Mouse (Mus musculus) neural tube, embryonic 13.5 days (tissue): ENCODE results near the gene Pir. TPM values are rescaled to one million over a fixed set of nuclear protein-coding genes. Genes with fewer than 3 reads are reported as not detected.
A peak's percentile ranks its signal among the peaks of the same experiment; 100 is the strongest.

Experiments
- ATAC-seq: fragments of 200-750 bp; cut with Nextera tagmentation; 2 replicates; pipeline ENCODE4 v1.8.0; 2017; ENCODE audit warnings: low read depth, mild to moderate bottlenecking, moderate TSS enrichment, moderate library complexity
- H3K27ac ChIP-seq: fragments of 300-500 bp; sonication (generic); replicated peaks from 2 replicates; pipeline ENCODE4 v1.5.1; 2015; ENCODE audit warnings: moderate library complexity, mild to moderate bottlenecking, inconsistent platforms
- H3K27me3 ChIP-seq: fragments of 300-500 bp; sonication (generic); 2 replicates; pipeline ENCODE4 v1.6.1; 2015; ENCODE audit warnings: mild to moderate bottlenecking, inconsistent platforms
- H3K36me3 ChIP-seq: fragments of 300-500 bp; sonication (generic); 2 replicates; pipeline ENCODE4 v1.6.1; 2015; ENCODE audit warnings: mild to moderate bottlenecking, inconsistent platforms
- H3K4me1 ChIP-seq: fragments of 300-500 bp; sonication (generic); replicated peaks from 2 replicates; pipeline ENCODE4 v1.6.1; 2015; ENCODE audit warnings: inconsistent platforms
- H3K4me2 ChIP-seq: fragments of 300-500 bp; sonication (generic); 2 replicates; pipeline ENCODE4 v1.6.1; 2015; ENCODE audit warnings: inconsistent platforms, mild to moderate bottlenecking, moderate library complexity
- H3K4me3 ChIP-seq: fragments of 300-500 bp; sonication (generic); 2 replicates; pipeline ENCODE4 v1.5.1; 2015; ENCODE audit warnings: mild to moderate bottlenecking, inconsistent platforms
- H3K9ac ChIP-seq: fragments of 300-500 bp; sonication (generic); 2 replicates; pipeline ENCODE4 v1.6.1; 2015; ENCODE audit warnings: moderate library complexity, mild to moderate bottlenecking, inconsistent platforms
- H3K9me3 ChIP-seq: fragments of 300-500 bp; sonication (generic); 2 replicates; pipeline ENCODE4 v1.6.1; 2016; ENCODE audit warnings: inconsistent platforms
- WGBS: fragments of 180-500 bp; shearing (Covaris S2); methylation state at CpG from one replicate; pipeline ENCODE4 v1.1.7; 2015; 5-methylcytosine and 5-hydroxymethylcytosine counted together
- polyA plus RNA-seq: library from polyadenylated mRNA; unstranded; fragments of >200 nt; fragmentation: Nextera tagmentation; extraction: Ambion mirVana; gene quantifications from 2 replicates; pipeline ENCODE4 v1.2.1, GENCODE M21; 2015

Pir gene
- 3.2 and 3.7 TPM in 2 replicates for polyA plus RNA-seq

GRCm38 (mm10) chrX:164269285-164269761 lies at the start of gene Pir:
Gene Pir, plus strand, starts transcription at chrX:164269371.
- Histone ChIP-seq H3K4me1 (no peaks in the 10 kb centered on the region), H3K4me3 (peak within 1 kb of the TSS; percentile 38), H3K27ac (no peak within 1 kb of the TSS), H3K9ac (peak within 1 kb of the TSS; percentile 61), H3K27me3 (peaks cover 24% of the 10 kb centered on the region), H3K4me2 (peak within 1 kb of the TSS; percentile 58), H3K36me3 (no peaks in the 10 kb centered on the region), H3K9me3 (no peaks in the 10 kb centered on the region)
- WGBS, result 19% methylated on average over 20 of the region's 20 CpGs
- peak; percentile 72 for ATAC-seq

DNA sequence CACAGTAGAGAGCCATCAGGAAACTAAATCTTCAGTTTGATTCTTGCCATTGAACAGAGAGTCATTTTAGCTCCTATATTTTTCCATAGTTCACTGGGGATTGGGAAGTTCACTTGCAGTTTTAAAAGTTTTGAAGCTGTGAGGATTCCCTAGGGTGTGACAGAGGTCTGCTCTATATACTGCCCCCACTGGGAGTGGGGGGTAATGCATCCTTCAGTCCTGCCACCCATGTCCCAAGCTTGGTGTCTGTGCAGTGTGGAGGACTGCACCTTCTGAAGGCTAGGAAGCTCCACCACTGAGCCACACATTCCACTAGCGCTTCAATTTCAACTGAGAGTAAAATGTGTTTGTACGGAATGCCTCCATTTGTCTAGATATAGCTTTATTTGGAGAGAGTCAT lies 47.2 kb upstream of the Pir start:
- Histone ChIP-seq H3K27ac (no peak overlapping the region), H3K4me1 (no peaks in the 10 kb centered on the region), H3K36me3 (no peaks in the 10 kb centered on the region), H3K4me2 (no peak overlapping the region), H3K9ac (no peak overlapping the region), H3K27me3 (no peaks in the 10 kb centered on the region), H3K9me3 (no peaks in the 10 kb centered on the region), H3K4me3 (no peak overlapping the region)
- WGBS, result 67% methylated on average over 2 of the region's 2 CpGs
- ATAC-seq, result no peak

- no peak overlapping the region for H3K9ac ChIP-seq
- 66% methylated on average over 8 of the region's 8 CpGs for WGBS
- no peak overlapping the region for H3K4me3 ChIP-seq
- no peaks in the 10 kb centered on the region for H3K4me1 ChIP-seq
- H3K4me2 ChIP-seq, result no peak overlapping the region
- H3K36me3 ChIP-seq, result no peaks in the 10 kb centered on the region
- no peak for ATAC-seq
- H3K9me3 ChIP-seq, result no peaks in the 10 kb centered on the region
- no peaks in the 10 kb centered on the region; the same call in 1 of the 2 replicates for H3K27me3 ChIP-seq
- H3K27ac ChIP-seq, result no peak overlapping the region
Observed at GRCm38 (mm10) chrX:164233380-164233779, 35.8 kb upstream of the Pir start.

- Histone ChIP-seq H3K36me3 (no peaks in the 10 kb centered on the region), H3K4me1 (no peaks in the 10 kb centered on the region), H3K27me3 (peaks cover 24% of the 10 kb centered on the region), H3K27ac (no peak overlapping the region), H3K4me3 (no peak overlapping the region), H3K9ac (no peak overlapping the region), H3K9me3 (no peaks in the 10 kb centered on the region), H3K4me2 (peak overlapping the region; percentile 31)
- ATAC-seq, result no peak
- WGBS, result 22% methylated on average over 5 of the region's 5 CpGs
Observed at GRCm38 (mm10) chrX:164245714-164246113, 23.5 kb upstream of the Pir start.

DNA sequence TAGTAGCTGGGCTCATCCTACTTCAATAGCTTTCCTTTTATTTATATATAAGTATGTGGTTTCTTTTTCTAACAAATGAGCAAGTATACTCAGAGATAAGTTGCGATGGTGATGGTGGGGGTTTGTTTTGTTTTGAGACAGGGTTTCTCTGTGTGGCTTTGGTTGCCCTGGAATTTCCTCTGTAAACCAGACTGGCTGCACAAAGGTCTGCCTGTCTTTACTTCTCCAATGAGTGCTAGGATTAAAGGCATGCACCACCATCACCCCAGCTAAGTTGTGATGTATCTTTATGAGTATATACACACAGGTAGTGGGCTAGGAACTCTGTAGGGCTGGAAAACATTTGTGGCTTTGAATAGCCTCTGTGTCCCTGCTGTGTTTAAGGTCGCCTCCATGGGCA lies 22.4 kb upstream of the Pir start:
- Histone ChIP-seq H3K27me3 (peaks cover 27% of the 10 kb centered on the region), H3K27ac (no peak overlapping the region), H3K4me1 (no peaks in the 10 kb centered on the region), H3K4me3 (no peak overlapping the region), H3K9me3 (no peaks in the 10 kb centered on the region), H3K36me3 (no peaks in the 10 kb centered on the region), H3K4me2 (no peak overlapping the region), H3K9ac (no peak overlapping the region)
- ATAC-seq, result no peak
- WGBS, result 72% methylated on average over 2 of the region's 2 CpGs

DNA sequence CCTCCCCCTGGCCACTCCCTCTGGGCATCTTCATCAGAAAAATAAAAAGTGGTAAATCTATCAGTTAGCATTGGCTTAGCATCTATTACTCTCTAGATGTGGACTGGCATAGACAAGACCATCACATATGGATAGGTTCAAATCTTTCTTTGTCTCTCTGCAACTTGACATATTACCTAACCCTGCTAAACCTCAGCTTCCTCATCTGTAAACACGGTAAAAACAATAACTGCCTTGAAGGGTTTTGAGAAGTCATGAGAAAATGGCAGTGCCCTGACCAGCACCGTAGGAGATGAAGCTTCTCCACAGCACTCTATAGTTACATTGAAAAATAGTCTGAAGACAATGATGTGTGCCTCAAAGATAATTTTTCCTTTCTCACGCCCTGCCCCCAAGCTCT lies 12.6 kb upstream of the Pir start:
- Histone ChIP-seq H3K27ac (no peak overlapping the region), H3K4me3 (no peak overlapping the region), H3K9ac (no peak overlapping the region), H3K9me3 (no peaks in the 10 kb centered on the region), H3K4me1 (no peaks in the 10 kb centered on the region), H3K36me3 (no peaks in the 10 kb centered on the region), H3K4me2 (no peak overlapping the region), H3K27me3 (peaks cover 21% of the 10 kb centered on the region)
- 87% methylated on average over 3 of the region's 3 CpGs for WGBS
- no peak for ATAC-seq

DNA sequence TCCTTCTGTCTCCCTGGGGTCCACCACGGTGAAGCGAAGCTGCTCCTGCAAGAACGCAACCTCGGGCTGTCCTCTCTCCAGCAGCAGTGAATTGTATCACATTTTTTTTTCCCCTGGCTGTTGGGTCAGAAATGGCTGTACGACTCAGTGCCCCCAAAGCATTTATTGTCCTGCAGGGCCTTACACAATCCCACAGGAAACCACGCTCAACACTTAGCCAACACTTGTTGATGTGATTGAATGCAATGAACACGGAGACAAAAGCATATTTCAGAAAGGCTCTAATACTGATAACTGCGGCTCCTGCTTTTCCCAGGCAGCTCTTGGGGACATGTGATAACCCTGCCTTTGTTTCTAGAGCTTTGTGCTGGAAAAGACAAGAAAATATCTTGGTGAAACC lies 11.1 kb upstream of the Pir start, which contains the start of gene Bmx:
Gene Bmx, minus strand, starts transcription at position 137 of the 400 bp plus-strand sequence.
- H3K4me1 ChIP-seq, result no peaks in the 10 kb centered on the region
- no peak within 1 kb of the TSS for H3K4me2 ChIP-seq
- WGBS, result 67% methylated on average over 8 of the region's 8 CpGs
- no peak within 1 kb of the TSS for H3K4me3 ChIP-seq
- H3K9ac ChIP-seq, result no peak within 1 kb of the TSS
- H3K9me3 ChIP-seq, result no peaks in the 10 kb centered on the region
- ATAC-seq, result no peak
- no peaks in the 10 kb centered on the region for H3K36me3 ChIP-seq
- H3K27ac ChIP-seq, result no peak within 1 kb of the TSS
- peaks cover 36% of the 10 kb centered on the region for H3K27me3 ChIP-seq

DNA sequence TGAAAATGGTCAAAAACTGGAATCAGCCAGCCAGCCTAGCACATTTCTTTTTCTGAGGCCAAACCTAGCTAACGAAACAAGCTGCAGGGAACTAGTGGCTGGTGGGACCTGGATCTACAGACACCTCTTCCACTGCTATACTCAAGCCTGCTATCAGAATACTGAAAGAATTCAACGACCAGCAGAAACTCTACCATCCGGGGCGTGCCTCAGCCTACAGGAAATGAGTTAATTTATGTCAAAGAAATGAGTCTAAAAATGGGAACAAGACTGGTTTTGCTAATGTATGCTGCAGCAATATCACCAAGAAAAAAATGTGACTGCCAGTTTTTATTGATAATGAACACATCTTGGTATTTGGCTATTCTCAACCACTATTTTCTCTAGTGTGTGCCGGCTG lies 10.5 kb upstream of the Pir start:
- WGBS, result 90% methylated on average over 5 of the region's 5 CpGs
- ATAC-seq, result no peak

DNA sequence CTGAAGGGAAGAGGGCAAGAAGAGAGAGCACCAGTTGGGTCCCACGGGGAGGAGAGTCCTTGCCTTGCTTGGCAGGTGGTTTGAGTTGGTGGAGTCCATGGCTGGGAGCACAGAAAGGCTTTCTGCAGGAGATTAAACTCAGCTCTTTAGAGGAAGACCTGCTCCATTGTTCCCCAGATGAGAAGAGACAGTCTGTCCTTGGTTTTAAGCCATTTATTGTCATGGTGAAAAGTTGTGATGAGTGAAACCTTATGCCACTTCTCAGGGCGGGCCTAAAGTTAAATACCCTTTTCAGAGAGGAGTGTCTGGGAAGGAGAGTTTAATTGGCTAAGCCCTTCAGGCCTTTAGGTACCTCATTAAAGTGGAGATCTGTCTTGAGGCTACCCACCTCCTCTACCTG lies 6.9 kb upstream of the Pir start:
- 58% methylated on average over 2 of the region's 2 CpGs for WGBS
- no peak for ATAC-seq
- no peak overlapping the region for H3K4me3 ChIP-seq
- H3K9me3 ChIP-seq, result no peaks in the 10 kb centered on the region
- H3K27ac ChIP-seq, result no peak overlapping the region
- no peaks in the 10 kb centered on the region for H3K4me1 ChIP-seq
- no peak overlapping the region for H3K9ac ChIP-seq
- no peaks in the 10 kb centered on the region for H3K36me3 ChIP-seq
- no peak overlapping the region for H3K4me2 ChIP-seq
- peaks cover 46% of the 10 kb centered on the region for H3K27me3 ChIP-seq

More for the DNA sequence above, 10.5 kb upstream of the Pir start:
- Histone ChIP-seq H3K9me3 (no peaks in the 10 kb centered on the region), H3K36me3 (no peaks in the 10 kb centered on the region), H3K9ac (no peak overlapping the region), H3K4me2 (no peak overlapping the region), H3K4me1 (no peaks in the 10 kb centered on the region), H3K27ac (no peak overlapping the region), H3K27me3 (peaks cover 37% of the 10 kb centered on the region), H3K4me3 (no peak overlapping the region)

GRCm38 (mm10) chrX:164264861-164265260 lies 4.3 kb upstream of the Pir start:
- no peak overlapping the region for H3K27ac ChIP-seq
- peaks cover 41% of the 10 kb centered on the region for H3K27me3 ChIP-seq
- no peaks in the 10 kb centered on the region for H3K36me3 ChIP-seq
- H3K4me2 ChIP-seq, result no peak overlapping the region
- no peak overlapping the region for H3K9ac ChIP-seq
- H3K4me1 ChIP-seq, result no peaks in the 10 kb centered on the region
- WGBS, result 64% methylated on average over 1 of the region's 1 CpGs
- no peak for ATAC-seq
- no peaks in the 10 kb centered on the region for H3K9me3 ChIP-seq
- H3K4me3 ChIP-seq, result no peak overlapping the region

GRCm38 (mm10) chrX:164270603-164271002 lies 1.4 kb downstream of the Pir start:
- ATAC-seq, result no peak
- no peaks in the 10 kb centered on the region for H3K36me3 ChIP-seq
- H3K27ac ChIP-seq, result no peak overlapping the region
- H3K27me3 ChIP-seq, result peaks cover 21% of the 10 kb centered on the region
- no peak overlapping the region for H3K9ac ChIP-seq
- no peaks in the 10 kb centered on the region for H3K9me3 ChIP-seq
- H3K4me2 ChIP-seq, result no peak overlapping the region
- H3K4me1 ChIP-seq, result no peaks in the 10 kb centered on the region
- H3K4me3 ChIP-seq, result no peak overlapping the region
- 91% methylated on average over 3 of the region's 3 CpGs for WGBS

- no peak overlapping the region for H3K27ac ChIP-seq
- no peak for ATAC-seq
- H3K9ac ChIP-seq, result no peak overlapping the region
- no peaks in the 10 kb centered on the region for H3K4me1 ChIP-seq
- 62% methylated on average over 3 of the region's 3 CpGs for WGBS
- no peaks in the 10 kb centered on the region for H3K36me3 ChIP-seq
- H3K9me3 ChIP-seq, result no peaks in the 10 kb centered on the region
- H3K4me3 ChIP-seq, result no peak overlapping the region
- H3K4me2 ChIP-seq, result no peak overlapping the region
- H3K27me3 ChIP-seq, result peaks cover 3% of the 10 kb centered on the region; the same call in 1 of the 2 replicates
Observed at GRCm38 (mm10) chrX:164275536-164275935, 6.4 kb downstream of the Pir start.

DNA sequence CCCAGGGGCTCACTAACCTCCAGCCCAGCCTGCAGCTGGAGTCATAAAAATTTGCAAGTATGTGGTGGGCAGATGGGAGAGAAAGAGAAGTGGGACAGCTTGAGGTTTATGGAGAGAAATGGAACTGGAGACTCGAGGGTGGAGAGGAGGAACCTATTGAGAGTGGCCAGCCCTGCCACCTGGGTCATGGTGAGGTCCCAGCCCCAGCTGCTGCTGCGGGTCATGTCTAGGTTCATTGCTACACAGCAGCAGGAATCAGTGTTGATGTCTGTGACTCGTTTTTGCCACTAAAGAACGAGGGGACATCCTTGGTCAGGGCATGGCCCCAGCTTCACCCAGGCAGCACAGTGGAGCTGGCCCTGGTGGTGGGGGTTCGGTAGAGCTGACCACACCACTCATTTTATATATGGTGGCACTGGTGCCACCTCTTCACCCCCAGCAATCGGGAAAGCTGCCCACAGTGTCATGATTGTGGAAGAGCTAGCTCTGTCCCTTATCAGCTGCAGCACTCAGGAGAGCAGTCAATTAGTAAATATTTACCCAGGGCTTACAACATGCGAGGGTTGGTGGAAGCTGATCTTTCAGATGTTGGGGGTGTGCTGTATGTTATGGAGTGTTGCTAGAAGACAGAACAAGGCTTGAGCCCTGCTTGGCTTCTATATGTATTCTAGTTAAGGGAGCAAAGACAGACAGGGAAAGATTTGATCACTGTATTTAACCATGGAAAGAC lies 11.9 kb downstream of the Pir start:
- H3K9ac ChIP-seq, result no peak overlapping the region
- H3K27me3 ChIP-seq, result no peaks in the 10 kb centered on the region; the same call in 1 of the 2 replicates
- no peaks in the 10 kb centered on the region for H3K4me1 ChIP-seq
- no peak overlapping the region for H3K4me3 ChIP-seq
- no peak for ATAC-seq
- H3K36me3 ChIP-seq, result no peaks in the 10 kb centered on the region
- no peaks in the 10 kb centered on the region for H3K9me3 ChIP-seq
- no peak overlapping the region for H3K4me2 ChIP-seq
- whole genome bisulfite sequencing, result 70% methylated on average over 7 of the region's 7 CpGs
- H3K27ac ChIP-seq, result no peak overlapping the region
